Mouse (Mus musculus) cerebellum, adult 11 months (tissue): ENCODE data around the gene Rasl12.

ENCODE experiments used
- DNase-seq: peaks from one replicate; pipeline ENCODE4 v3.0.0; 2022

Rasl12 gene

GRCm38 (mm10) chr9:65393606-65394005 is 4.7 kb upstream of the Rasl12 start:
- DNase-seq = no peak

GRCm38 (mm10) chr9:65394360-65394759 is 3.9 kb upstream of the Rasl12 start:
- DNase-seq = no peak

DNA sequence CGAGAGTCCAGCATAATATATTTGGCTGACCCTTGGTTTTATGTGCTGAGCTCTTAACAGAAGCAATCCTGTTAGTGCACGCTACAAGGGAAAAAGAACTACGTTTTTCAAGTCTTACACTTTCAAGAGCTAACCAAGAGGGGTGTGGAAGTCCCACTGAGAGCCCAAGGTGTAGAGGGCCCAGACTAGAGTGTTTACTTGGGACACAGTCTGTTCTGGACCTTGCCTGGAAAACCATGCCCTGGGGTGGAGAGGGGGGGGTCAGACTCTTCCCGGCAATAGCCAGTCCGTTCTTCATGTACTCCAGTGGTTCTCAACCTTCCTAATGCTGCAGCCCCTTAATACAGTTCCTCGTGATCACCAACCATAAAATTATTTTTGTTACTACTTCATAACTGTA is 1.6 kb downstream of the Rasl12 start:
- DNase-seq = no peak

DNA sequence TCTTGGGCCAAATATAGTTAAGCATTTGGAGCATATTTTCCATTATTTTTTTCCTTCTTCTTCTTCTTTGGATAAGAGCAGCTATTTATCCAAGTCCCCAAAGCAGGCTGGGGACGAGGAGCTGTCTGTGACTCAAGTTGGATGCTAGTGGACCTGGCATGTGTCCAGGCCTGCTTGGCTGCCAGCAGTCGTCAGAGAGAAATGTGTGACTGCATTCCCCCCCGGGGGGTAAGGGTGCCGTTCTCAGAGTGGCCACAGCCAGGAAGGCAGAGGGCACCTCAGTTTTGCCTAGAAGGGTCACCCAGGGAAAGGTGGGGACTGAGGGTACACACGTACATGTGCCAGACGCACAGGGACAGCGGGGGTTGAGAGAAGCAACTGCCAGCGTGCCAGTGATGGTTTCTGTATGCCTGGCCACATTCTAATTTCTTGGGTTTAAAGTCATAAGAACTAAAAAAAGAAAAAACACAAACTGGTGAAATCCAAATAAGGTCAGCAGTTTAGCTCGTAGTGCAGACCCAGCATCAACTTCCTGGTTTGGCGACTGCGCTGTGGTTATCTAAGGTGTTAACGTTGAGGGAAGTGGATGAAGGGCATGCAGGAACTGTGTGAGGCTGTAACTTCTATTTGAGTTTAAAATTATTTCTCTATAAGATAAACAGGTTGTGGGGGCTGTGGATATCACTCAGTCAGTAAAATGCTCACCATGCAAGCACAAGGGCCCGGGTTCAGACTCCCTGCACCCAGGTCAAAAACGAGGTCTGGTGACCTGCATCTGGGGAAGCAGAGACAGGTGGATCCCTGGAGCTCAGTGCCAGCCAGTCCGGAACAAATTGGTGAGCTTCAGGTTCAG is 6.3 kb downstream of the Rasl12 start:
- peak; percentile 52 for DNase-seq

GRCm38 (mm10) chr9:65405184-65405449 is 6.8 kb downstream of the Rasl12 start:
- DNase-seq = no peak

DNA sequence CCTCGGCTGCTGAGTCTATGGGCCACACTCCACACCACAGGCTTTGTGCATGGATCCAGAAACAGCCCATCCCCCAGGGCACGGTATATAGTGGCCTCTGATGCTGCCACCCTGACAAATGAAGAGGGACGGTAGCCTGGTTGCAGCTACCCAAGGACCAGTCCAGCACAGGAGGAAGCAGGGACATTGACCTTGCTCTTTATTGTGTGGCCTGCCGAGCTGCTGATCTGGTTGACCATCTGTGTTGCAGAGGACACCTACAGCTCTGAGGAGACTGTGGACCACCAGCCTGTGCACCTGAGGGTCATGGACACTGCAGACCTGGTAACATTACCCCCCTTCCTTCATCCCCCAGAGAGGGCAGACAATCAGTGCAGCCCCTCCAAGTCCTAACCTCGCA is 9.0 kb downstream of the Rasl12 start:
- DNase-seq = no peak

DNA sequence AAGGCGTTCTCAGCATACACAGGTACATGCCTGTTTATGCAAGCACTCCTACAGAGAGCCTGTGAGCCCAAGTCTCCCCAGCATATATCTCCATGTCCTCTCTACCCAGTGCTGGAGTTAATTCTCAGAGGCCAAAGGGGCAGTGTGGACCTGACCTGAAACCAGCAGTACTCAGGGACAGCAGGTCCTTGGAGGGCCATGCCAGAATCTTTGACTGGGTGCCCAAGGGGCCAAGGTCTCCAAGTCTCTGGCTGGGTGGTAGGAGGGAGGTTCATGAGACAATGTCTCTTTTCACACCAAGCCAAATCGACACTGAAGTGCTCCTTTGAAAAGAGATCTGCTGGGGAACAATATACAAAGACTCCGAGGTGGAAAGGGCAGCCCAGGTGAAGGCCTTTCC is 9.6 kb downstream of the Rasl12 start:
- DNase-seq = no peak

- no peak for DNase-seq
These were observed 10.6 kb downstream of the Rasl12 start for GRCm38 (mm10) chr9:65408871-65409295.

DNA sequence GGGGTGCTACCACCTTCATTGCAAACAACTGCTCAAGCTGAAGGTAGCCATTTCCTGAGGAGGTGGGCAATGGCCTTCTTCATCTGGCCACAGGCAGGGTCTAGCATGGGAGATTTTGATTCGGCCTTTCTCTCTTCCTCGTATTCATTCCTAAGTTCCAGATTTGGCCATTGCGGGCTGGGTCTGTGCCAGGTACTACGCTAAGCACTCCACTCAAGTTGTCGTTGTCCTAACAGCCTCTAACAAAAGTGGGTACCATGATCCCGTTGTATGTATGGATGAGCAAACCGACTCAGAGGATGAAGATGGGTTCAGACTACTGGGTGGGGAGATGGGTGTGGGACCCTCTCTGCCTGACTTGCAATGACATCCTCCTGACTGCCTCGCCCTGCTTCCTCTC is 12.1 kb downstream of the Rasl12 start:
- no peak for DNase-seq

DNA sequence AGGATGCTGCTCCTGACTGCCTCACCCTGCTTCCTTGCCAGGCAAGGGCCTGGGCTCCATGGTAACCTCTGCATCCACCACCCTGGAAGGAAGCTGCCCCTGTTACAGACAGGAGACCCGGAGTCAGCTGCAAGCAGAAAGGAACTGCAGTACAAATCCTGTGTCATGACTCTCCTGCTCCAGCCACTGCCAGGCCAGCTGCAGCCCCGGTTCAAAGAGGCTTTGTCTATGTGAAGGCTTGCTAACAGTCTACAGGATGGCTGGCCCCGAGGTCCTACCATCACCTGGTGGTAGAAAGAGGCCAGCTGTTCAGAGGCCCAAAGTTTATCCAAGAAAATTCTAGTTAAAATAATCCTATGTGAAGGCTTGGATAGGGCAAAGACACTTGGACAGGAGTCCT is 13.0 kb downstream of the Rasl12 start:
- DNase-seq = no peak

DNA sequence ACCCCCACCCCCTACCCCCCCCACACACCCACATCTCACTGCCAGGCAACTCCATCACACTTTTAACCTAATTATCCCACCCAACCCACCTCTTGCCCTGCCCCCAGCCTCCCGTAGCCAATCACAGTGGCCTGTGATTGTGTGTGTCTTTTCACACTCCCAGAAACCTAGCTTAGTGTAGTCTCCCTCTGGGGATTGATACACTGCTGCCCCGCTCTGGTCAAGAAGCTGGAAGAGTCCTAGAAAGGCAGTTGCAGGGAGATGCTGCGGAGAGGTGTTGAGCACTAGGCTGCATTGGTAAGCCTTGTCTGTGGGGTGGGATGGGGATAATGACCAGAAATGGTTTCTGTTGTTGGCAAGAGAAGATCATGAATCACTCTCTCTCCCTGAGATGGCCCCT is 19.4 kb downstream of the Rasl12 start:
- DNase-seq = no peak

DNA sequence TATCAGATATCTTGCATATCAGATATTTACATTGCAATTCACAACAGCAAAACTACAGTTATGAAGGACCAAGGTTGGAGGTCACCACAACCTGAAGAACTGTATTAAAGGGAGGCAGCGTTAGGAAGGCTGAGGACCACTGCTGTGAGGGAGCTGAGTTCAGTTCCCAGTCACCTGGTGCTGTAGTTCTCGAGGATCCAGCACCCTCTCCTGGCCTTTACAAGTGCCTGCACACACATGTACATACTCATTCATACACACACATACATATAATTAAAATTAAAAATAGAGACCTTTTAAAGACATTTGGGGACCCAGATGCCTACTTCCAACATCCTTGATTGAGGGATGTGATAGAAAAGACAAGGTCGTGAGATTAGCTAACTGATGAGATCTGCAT is 21.3 kb downstream of the Rasl12 start:
- DNase-seq = no peak

DNA sequence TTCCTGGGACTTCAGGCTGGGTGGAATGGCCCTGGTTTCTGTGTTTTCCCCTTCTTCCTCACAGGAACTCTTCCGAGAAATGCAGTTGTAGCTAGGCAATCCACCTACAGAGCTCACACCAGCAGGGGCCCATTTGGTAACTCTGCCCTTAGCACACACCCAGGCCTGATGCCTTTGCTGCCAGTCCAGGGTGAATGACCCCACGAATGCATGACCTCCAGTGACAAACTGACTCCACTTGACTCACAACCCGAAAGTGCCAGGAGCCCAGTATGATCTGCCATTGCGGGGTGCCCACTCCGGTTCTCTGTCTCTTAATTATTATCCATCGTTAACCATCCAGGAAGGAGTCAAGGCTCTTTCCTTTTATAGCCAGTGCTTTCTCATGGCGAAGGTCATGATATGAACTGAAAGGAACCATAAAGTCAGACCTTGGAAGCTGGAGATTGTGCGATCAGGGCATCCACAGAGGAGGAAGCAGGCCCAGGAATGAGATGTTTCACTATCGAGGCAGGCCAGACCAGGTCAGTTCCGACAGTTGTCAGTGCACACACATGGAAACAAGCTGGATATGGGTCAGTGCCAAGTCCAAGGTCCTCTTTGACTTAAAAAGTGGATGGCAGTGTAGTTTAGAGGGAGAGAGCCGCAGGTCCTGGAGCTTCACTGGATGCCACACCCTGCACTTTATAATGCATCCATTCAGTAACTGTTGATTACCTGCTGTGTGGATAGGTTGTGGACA is 24.6 kb downstream of the Rasl12 start, which contains the start of gene Slc51b:
Gene Slc51b (minus strand): TSS at position 196 of the 742 bp plus-strand sequence.
- no peak for DNase-seq

- no peak for DNase-seq
These were observed 26.1 kb downstream of the Rasl12 start for GRCm38 (mm10) chr9:65424393-65424792.

GRCm38 (mm10) chr9:65427511-65427910 is 29.2 kb downstream of the Rasl12 start:
- no peak for DNase-seq

DNA sequence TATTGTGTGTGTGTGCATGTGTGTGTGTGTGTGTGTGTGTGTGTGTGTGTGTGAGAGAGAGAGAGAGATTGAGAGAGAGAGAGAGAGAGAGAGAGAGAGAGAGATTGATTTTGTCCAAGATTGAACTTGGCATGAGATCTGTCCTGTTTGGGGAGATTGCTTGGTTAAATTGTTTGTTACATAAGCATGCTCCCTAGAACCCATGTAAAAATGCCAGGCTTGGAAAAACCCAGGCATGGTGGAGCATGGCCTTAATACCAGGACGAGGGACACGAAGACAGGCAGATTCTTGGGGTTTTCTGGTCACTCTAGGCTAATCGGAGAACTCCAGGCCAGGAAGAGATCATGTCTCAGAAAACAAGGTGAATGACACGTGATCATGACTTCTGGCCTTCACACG is 29.7 kb downstream of the Rasl12 start:
- no peak for DNase-seq

DNA sequence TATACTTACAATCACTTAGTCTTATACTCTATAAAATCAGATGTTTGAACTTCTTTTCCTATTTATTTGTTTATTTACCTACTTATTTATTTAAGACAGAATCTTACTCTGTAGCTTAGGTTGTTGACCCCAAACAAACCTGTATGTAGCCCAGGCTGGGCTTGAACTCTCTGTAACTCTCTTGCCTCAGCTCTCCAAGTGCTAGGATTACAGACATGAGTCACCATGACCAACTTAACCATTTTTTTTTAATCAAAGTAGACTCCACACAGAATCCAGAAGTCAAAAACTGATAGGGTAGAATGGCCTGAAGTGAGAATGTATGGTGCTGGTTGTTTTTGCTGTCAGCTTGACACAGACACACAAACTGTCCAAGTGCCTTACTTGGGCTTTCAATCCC is 32.1 kb downstream of the Rasl12 start:
- no peak for DNase-seq

DNA sequence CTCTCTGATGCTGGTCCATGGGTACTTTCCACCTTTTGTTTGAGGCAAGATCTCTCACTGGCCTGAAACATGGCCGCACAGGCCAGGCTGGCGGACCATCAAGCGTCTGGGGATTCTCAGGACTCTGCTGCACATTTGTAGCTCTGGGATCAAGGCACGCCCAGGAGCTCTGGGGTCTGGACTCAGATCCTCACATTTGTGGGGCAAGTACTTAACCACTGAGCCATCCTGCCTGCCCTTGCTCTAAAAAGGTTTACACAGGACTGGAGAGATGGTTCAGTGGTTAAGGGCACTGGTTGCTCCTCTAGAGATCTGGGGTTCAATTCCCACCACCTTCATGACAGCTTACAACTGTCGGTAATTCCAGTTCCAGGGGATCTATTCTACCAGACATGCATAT is 32.6 kb downstream of the Rasl12 start:
- DNase-seq = no peak

- DNase-seq = peak; percentile 63
These were observed 33.9 kb downstream of the Rasl12 start for GRCm38 (mm10) chr9:65432236-65432635.

DNA sequence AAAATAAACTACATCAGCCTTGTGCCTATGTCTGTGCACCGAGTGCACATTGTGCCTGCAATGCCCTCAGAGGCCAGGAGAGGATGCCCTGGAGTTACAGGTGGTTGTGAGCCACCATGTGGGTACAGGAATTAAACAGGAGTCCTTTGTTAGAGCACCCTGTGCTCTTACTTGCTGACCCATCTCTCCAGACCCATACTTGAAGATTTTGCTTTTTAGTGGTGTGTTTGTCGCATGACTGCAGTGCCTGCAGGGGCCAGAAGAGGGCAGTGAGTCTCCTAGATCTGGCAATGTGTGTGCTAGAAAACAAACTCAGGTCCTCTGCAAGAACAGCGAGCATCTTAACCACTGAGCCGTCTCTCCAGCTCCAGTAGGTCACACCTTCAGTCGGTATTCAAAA is 35.8 kb downstream of the Rasl12 start:
- DNase-seq = peak; percentile 15

- no peak for DNase-seq
These were observed 36.9 kb downstream of the Rasl12 start for GRCm38 (mm10) chr9:65435211-65435610.

DNA sequence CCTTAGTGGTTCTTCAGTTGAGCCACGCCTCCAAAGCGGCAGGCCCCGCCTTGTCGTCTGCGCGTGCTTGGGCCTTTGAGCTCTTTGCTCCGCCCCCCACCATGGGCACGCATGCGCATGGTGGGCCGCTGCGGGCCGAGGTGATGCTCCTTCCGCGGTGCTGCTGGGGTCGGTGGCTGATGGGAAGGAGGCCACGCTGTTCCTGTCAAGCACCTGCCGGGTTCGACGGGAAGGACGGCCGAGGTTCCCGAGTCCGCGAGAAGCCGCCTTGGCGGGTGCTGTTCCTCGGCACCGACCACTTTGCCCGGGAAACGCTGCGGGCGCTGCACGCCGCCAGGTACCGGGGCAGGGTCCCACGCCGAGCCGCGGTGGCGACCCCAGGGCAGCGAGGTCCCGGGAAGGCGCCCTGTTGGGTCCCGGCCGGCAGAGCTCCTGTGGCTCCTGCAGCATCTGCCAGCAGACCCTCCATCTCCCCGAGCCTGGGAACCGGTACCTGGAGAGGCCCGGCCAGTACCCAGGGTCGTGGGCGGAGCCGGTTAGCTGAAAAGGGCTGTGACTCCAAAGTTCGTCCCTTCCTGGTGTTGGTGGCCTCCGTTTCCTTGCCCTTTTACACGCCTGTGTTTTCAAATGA is 37.5 kb downstream of the Rasl12 start, which contains the start of gene Mtfmt:
Gene Mtfmt (plus strand): TSS at position 112 of the 631 bp plus-strand sequence.
- DNase-seq = peak; percentile 91

DNA sequence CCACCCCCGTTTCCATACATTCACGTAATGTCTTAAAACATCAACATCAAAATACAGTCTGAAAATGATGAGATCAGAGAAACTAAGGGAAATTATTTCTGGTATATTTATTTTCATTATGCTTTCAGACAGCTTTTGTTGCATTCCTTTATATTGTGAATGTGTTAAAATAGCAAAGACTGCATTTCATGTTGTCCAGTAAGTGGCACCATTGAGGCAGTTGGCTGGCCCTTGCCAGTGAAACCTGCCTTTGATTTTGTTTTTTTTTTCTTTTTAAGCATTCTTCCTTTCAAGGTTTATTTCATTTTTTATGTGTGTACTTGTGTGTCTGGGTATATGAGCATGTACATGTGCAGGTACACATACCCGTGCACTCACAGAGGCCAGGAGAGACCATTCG is 46.4 kb downstream of the Rasl12 start:
- no peak for DNase-seq

DNA sequence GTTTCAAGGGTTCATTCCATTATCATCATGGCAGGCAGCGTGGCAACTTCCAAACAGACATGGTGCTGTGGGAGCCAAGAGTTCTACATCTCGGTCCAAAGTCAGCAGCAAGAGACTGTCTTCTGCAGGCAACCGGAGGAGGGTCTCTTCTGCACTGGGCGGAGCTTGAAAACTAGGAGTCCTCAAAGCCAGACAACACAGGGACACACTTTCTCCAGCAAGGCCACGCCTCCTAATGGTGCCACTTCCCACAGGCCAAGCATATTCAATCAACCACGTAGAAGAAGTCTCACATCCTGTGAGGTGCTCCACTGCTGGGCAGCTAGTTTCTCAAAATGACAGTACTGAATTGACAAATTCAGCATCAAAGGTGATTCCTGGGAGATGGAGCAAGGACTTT is 49.6 kb downstream of the Rasl12 start:
- no peak for DNase-seq
